Mouse (Mus musculus) heart, embryonic 16.5 days (tissue): ENCODE data around the gene Prdx1. TPM values are rescaled to one million over a fixed set of nuclear protein-coding genes. Genes with fewer than 3 reads are reported as not detected.
"Not testable (repeated sequence)": the region's sequence is repeated elsewhere in the genome, so short reads cannot be mapped to it uniquely, and the experiment has no call there.

Experiments
- ATAC-seq: fragments of 200-750 bp; cut with Nextera tagmentation; replicated peaks from 2 replicates; pipeline ENCODE4 v1.8.0; 2017; ENCODE audit warnings: moderate number of reproducible peaks; ENCODE audit not compliant: insufficient read depth, low FRiP score; ENCODE audit errors: extremely low read depth
- H3K27ac ChIP-seq: fragments of 300-500 bp; sonication (generic); 2 replicates; pipeline ENCODE4 v1.5.1; 2014; ENCODE audit warnings: mild to moderate bottlenecking, low read length, control low read depth, moderate library complexity
- H3K27me3 ChIP-seq: fragments of 300-500 bp; sonication (generic); 2 replicates; pipeline ENCODE4 v1.6.1; 2014; ENCODE audit warnings: low read length, mixed read lengths; ENCODE audit not compliant: control insufficient read depth, insufficient read depth
- H3K36me3 ChIP-seq: fragments of 300-500 bp; sonication (generic); 2 replicates; pipeline ENCODE4 v1.6.1; 2014; ENCODE audit not compliant: control insufficient read depth, insufficient read depth
- H3K4me1 ChIP-seq: fragments of 300-500 bp; sonication (generic); 2 replicates; pipeline ENCODE4 v1.6.1; 2014; ENCODE audit warnings: low read length, mixed read lengths; ENCODE audit not compliant: control insufficient read depth, insufficient read depth
- H3K4me2 ChIP-seq: fragments of 300-500 bp; sonication (generic); 2 replicates; pipeline ENCODE4 v1.6.1; 2014; ENCODE audit warnings: low read depth, mild to moderate bottlenecking, control low read depth, low read length
- H3K4me3 ChIP-seq: fragments of 300-500 bp; sonication (generic); 2 replicates; pipeline ENCODE4 v1.5.1; 2014; ENCODE audit warnings: mild to moderate bottlenecking, control low read depth, low read length
- H3K9ac ChIP-seq: fragments of 300-500 bp; sonication (generic); 2 replicates; pipeline ENCODE4 v1.6.1; 2014; ENCODE audit warnings: low read length, control low read depth
- H3K9me3 ChIP-seq: fragments of 300-500 bp; sonication (generic); replicated peaks from 2 replicates; pipeline ENCODE4 v1.6.1; 2016; ENCODE audit warnings: low read length; ENCODE audit not compliant: control insufficient read depth
- WGBS: fragments of 180-500 bp; shearing (Covaris S2); extraction: QIAGEN DNeasy Blood & Tissue Kit; methylation state at CpG from one replicate; pipeline ENCODE4 v1.1.7; 2014; 5-methylcytosine and 5-hydroxymethylcytosine counted together
- polyA plus RNA-seq: library from polyadenylated mRNA; unstranded; fragments of >200 nt; fragmentation: Nextera tagmentation; extraction: Ambion mirVana; gene quantifications from 2 replicates; pipeline ENCODE4 v1.2.1, GENCODE M21; 2015

Gene Prdx1
- polyA plus RNA-seq, 1 experiment from 2014 or later = 934 TPM

DNA sequence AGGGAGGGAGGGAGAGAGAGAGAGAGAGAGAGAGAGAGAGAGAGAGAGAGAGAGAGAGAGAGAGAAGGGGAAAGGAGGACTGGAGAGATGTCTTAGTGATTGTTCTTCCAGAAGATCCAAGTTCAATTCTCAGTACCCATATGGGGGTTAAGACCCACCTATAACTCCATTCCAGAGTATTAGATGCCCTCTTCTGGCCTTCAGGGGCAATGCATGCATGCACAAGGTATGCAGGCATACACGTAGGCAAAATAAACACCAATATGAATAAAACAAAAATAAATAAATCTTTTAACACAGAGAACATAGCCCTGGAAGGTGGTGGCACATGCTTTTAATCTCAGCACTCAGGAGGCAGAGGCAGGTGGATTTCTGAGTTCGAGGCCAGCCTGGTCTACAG lies 16.1 kb upstream of the Prdx1 start:
- no peaks in the 10 kb centered on the region for H3K4me1 ChIP-seq
- ATAC-seq = no peak
- WGBS = 70% methylated on average over 2 of the region's 2 CpGs
- no peak overlapping the region for H3K4me2 ChIP-seq
- no peak overlapping the region for H3K9ac ChIP-seq
- no peak overlapping the region for H3K4me3 ChIP-seq
- no peaks in the 10 kb centered on the region for H3K27me3 ChIP-seq
- H3K9me3 ChIP-seq = no peaks in the 10 kb centered on the region
- no peak overlapping the region for H3K27ac ChIP-seq
- no peaks in the 10 kb centered on the region for H3K36me3 ChIP-seq

DNA sequence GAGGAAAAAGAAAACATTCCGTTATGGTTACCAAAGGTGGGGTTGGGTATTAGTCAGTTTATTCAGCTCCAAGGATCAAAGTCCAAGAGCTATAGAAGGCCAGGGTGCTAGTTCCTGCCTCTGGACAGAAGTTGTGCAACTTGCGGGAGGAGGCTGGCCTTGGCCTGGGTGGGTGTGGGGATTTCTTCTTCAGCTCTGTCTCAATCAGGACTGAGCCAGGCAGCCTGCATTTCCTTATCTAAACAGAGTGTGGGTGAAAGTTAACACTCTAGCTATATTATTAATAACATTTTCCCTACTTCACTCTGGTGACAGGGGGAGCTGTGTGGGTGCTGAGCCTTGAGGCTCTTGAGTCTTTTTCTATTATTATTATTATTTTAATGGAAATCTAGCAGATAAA lies 12.6 kb upstream of the Prdx1 start:
- 39% methylated on average over 2 of the region's 2 CpGs for WGBS
- Histone ChIP-seq H3K4me3 (no peak overlapping the region), H3K9ac (no peak overlapping the region), H3K9me3 (no peaks in the 10 kb centered on the region), H3K4me2 (no peak overlapping the region), H3K27me3 (no peaks in the 10 kb centered on the region), H3K4me1 (no peaks in the 10 kb centered on the region), H3K36me3 (no peaks in the 10 kb centered on the region), H3K27ac (no peak overlapping the region)
- no peak for ATAC-seq

DNA sequence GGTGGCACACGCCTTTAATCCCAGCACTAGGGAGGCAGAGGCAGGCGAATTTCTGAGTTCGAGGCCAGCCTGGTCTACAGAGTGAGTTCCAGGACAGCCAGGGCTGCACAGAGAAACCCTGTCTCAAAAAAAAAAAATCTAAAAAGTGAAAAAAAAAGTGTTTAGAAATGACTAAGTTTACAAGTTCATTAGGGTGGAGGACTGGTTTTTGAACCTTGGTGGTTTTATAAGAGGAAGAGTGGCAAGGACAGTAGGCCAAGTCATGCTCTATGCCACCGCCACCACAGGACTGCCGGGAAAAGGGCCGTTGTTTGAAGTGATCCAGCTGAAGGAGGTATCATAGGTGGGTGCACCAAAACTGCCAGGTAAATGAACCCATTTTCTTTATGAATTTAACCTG lies 10.6 kb upstream of the Prdx1 start:
- H3K27me3 ChIP-seq, H3K4me1 ChIP-seq, H3K9ac ChIP-seq, ATAC-seq, H3K36me3 ChIP-seq, H3K4me3 ChIP-seq, H3K27ac ChIP-seq, H3K4me2 ChIP-seq, H3K9me3 ChIP-seq: not testable (repeated sequence)
- 93% methylated on average over 6 of the region's 6 CpGs for WGBS

DNA sequence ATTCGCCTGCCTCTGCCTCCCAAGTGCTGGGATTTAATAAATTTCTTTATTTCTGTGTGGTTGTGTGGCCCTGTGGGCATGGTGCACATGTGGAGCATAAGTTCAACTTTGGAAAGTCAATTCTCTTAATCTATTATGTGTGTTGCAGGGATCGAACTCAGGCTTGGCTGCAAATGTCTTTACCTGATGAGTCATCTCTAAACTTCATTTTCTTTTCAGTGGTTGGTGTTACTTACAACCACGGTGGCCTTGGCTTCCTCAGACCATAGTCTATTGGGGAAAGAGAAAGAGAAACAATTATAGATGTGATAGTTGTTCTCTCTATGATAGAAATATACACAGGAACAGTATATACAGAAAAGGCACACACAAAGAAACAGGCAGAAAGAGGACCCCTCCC lies 9.3 kb upstream of the Prdx1 start:
- H3K27ac ChIP-seq = no peak overlapping the region
- H3K4me3 ChIP-seq = no peak overlapping the region
- WGBS = 72% methylated on average over 3 of the region's 3 CpGs
- H3K4me1 ChIP-seq = no peaks in the 10 kb centered on the region
- H3K4me2 ChIP-seq = no peak overlapping the region
- no peak overlapping the region for H3K9ac ChIP-seq
- no peaks in the 10 kb centered on the region for H3K9me3 ChIP-seq
- no peaks in the 10 kb centered on the region for H3K27me3 ChIP-seq
- H3K36me3 ChIP-seq = no peaks in the 10 kb centered on the region
- ATAC-seq = no peak

DNA sequence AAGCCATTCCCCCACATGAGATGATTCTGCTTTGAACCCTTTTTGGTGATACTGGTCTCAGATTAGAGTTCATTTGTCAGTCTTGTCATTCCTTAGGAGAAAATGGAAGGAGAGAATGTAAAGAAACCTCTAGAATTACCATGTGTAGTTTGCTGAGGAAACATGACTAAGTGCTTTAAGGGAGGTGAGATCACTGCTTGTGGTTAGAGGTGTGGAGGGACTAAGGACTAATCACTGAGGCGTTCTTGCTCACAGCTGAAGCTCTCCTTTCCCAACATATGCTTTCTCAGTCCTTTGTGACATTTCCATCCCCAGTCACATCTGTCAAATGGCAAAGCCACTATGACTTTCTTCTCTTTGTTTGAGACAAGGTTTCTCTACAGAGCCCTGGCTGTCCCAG lies 7.5 kb upstream of the Prdx1 start:
- Histone ChIP-seq H3K4me1 (no peaks in the 10 kb centered on the region), H3K9me3 (no peaks in the 10 kb centered on the region), H3K27ac (no peak overlapping the region), H3K9ac (no peak overlapping the region), H3K36me3 (no peaks in the 10 kb centered on the region), H3K27me3 (no peaks in the 10 kb centered on the region), H3K4me2 (no peak overlapping the region), H3K4me3 (no peak overlapping the region)
- no peak for ATAC-seq
- 64% methylated on average over 1 of the region's 1 CpGs for WGBS

DNA sequence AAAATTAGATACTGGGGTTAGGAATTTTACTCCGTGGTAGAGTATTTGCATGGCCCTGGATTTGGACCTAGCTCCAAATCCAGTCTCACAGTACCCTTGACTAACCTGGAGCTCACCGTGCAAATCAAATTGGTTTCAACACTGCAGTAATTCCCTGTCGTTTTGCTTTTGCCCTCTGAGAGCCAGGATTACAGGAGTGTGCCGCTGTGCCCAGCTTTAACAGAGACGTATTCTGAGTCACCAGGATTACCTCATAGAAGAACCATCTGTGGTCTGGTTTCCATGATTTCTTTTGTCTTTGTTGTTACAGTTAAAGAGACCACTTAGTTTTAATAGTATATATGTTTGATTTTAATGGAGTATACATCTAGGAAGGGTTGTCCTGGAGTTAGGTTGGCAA lies 6.2 kb upstream of the Prdx1 start:
- 54% methylated on average over 5 of the region's 5 CpGs for WGBS
- Histone ChIP-seq H3K36me3 (no peaks in the 10 kb centered on the region), H3K27ac (no peak overlapping the region), H3K27me3 (no peaks in the 10 kb centered on the region), H3K4me2 (no peak overlapping the region), H3K4me1 (no peaks in the 10 kb centered on the region), H3K9ac (no peak overlapping the region), H3K9me3 (no peaks in the 10 kb centered on the region), H3K4me3 (no peak overlapping the region)
- ATAC-seq = no peak

DNA sequence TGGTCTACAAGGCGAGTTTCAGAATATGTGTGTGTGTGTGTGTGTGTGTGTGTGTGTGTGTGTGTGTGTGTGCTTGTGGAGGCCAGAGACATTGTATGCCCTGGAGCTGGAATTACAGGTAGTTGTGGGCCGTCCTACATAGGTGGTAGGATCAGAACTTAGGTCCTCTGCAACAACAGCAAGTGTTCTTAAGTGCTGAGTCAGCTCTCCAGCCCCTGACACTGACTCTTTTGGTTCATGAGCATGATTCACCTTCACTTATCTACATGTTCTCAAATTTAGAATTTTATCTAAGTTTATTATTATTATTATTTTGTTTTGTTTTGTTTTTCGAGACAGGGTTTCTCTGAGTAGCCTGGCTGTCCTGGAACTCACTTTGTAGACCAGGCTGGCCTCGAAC lies 4.8 kb upstream of the Prdx1 start:
- WGBS = 92% methylated on average over 4 of the region's 4 CpGs
- H3K27me3 ChIP-seq, H3K9ac ChIP-seq, H3K36me3 ChIP-seq, H3K4me3 ChIP-seq, H3K27ac ChIP-seq, H3K4me2 ChIP-seq, H3K9me3 ChIP-seq, H3K4me1 ChIP-seq, ATAC-seq: not testable (repeated sequence)

DNA sequence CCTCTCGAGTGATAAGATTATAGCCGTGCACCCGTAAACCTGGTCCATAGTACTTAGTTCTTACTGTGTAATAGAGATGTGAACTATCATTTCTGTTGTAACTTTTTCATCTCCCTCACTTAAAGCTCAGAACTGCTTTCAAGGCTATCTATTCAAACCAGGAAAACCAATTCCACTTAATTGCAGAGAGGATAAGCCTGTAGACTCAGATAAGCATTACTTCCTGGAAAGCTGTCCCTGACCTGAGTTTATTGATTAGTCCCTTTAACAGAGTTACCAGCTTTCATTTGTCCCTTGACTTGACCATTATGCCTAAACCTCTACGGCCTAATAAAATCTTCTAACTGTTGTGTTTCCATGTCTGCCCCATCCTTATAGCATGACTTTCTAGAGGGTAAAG lies 1.4 kb upstream of the Prdx1 start:
- H3K9ac ChIP-seq = no peak overlapping the region
- H3K27ac ChIP-seq = no peak overlapping the region
- no peak for ATAC-seq
- H3K9me3 ChIP-seq = no peaks in the 10 kb centered on the region
- H3K4me1 ChIP-seq = peaks cover 18% of the 10 kb centered on the region
- H3K4me3 ChIP-seq = no peak overlapping the region
- H3K27me3 ChIP-seq = no peaks in the 10 kb centered on the region
- H3K4me2 ChIP-seq = no peak overlapping the region
- peaks cover 12% of the 10 kb centered on the region for H3K36me3 ChIP-seq
- whole genome bisulfite sequencing = 64% methylated on average over 4 of the region's 4 CpGs

DNA sequence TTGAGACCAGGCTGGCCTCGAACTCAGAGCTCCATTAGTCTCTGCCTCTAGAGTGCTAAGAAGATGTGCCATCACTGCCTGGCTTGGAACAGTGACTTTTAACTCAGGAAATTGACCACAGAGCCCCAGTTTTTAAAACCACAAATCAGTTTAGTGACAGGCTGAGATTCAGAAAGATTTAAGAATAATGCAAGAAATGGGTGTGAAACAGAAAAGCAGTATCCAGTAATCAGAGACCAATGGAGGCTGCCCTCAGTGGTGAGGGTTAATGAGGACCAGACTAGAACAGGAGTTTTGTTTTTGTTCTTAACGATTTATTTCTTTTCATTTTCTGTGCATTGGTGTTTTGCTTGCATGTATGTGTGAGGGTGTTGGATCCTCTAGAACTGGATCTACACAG lies 679 bp upstream of the Prdx1 start:
- Histone ChIP-seq H3K27me3 (no peaks in the 10 kb centered on the region), H3K9me3 (no peaks in the 10 kb centered on the region), H3K4me1 (peaks cover 18% of the 10 kb centered on the region), H3K4me3 (no peak overlapping the region), H3K4me2 (peak overlapping the region; percentile 90), H3K36me3 (peaks cover 17% of the 10 kb centered on the region), H3K27ac (peak overlapping the region; percentile 98), H3K9ac (peak overlapping the region; percentile 91)
- 70% methylated on average over 2 of the region's 2 CpGs for WGBS
- ATAC-seq = no peak

DNA sequence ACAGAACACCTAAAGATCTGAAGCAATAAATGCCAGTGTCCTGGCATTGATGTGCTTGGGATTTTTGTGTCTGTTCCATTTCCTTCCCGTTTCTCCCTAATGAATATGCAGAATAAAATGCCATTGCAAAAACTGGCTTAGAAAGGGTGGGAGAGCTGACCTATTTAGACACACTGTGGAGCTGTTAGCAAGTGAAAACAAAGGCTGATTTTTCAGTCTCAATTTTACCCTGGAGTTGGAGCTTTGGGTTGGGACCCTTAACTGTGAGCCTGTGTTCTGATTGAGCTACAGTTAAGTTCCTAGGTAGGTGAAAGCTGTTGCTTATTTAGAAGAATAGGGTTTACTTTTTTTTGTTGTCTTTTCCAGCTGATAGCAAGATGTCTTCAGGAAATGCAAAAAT lies 1.7 kb downstream of the Prdx1 start:
- no peaks in the 10 kb centered on the region for H3K9me3 ChIP-seq
- peak overlapping the region; percentile 91 for H3K9ac ChIP-seq
- peaks cover 23% of the 10 kb centered on the region for H3K36me3 ChIP-seq
- H3K4me2 ChIP-seq = peak overlapping the region; percentile 90
- no peak overlapping the region for H3K27ac ChIP-seq
- peak overlapping the region; percentile 85 for H3K4me3 ChIP-seq
- no peaks in the 10 kb centered on the region for H3K27me3 ChIP-seq
- no peak for ATAC-seq
- H3K4me1 ChIP-seq = peaks cover 18% of the 10 kb centered on the region
- WGBS = 31% methylated on average over 1 of the region's 1 CpGs
